ENCODE assay signal across 7 mouse cellular contexts in the genomic region with DNA sequence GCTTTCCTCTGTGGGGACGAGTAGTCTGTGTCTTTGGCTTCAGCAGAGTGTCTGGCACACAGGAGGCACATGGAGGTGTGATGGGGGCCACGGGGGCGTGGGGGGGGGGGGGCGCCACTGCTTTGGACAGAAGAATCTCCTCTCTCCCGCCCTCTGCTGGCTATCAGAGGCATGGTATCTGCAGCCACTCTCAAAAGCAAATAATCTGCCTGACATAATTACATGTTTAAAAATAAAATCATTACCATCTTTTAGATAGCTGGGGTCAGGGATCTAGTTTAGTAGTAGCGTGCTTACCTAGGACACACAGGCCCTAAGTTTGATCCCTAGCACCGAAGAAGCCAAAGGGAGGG.
A peak's percentile ranks its signal among the peaks of the same experiment; 100 is the strongest.
DNase-seq lines count a peak whose midpoint lies in the region; ATAC-seq and TF ChIP-seq lines count a peak whose summit lies in the region.

No protein-coding gene starts in this region.

- peak; percentile 52 for TF ChIP-seq CTCF in lung, embryonic 14.5 days (IDR thresholded peaks at IDR 0.05; ENCODE audit: low read depth)
- peak; percentile 62 for TF ChIP-seq CTCF in stomach, postnatal 0 days (IDR thresholded peaks at IDR 0.05; ENCODE audit: low read depth)

- no peak overlapping the region for H3K9ac ChIP-seq in kidney, embryonic 16.5 days (replicated peaks; ENCODE audit: low read length)
- peak overlapping the region; percentile 33; the same call in 1 of the 2 replicates for H3K9ac ChIP-seq in heart, embryonic 15.5 days
- no peak overlapping the region for H3K9ac ChIP-seq in lung, embryonic 14.5 days
- no peak overlapping the region for H3K9ac ChIP-seq in stomach, postnatal 0 days (ENCODE audit: low read length)

- no peaks in the 10 kb centered on the region for H3K27me3 ChIP-seq in kidney, embryonic 16.5 days (ENCODE audit: insufficient read depth, low read length)
- no peaks in the 10 kb centered on the region for H3K27me3 ChIP-seq in heart, embryonic 15.5 days
- no peaks in the 10 kb centered on the region for H3K27me3 ChIP-seq in lung, embryonic 14.5 days (ENCODE audit: insufficient read depth, low read length)
- H3K27me3 ChIP-seq in stomach, postnatal 0 days (ENCODE audit: control insufficient read depth, insufficient read depth, low read length), result no peaks in the 10 kb centered on the region

- no peaks in the 10 kb centered on the region for H3K36me3 ChIP-seq in kidney, embryonic 16.5 days (ENCODE audit: insufficient read depth, low read length)
- H3K36me3 ChIP-seq in heart, embryonic 15.5 days, result no peaks in the 10 kb centered on the region
- H3K36me3 ChIP-seq in lung, embryonic 14.5 days (ENCODE audit: insufficient read depth), result no peaks in the 10 kb centered on the region
- no peaks in the 10 kb centered on the region for H3K36me3 ChIP-seq in stomach, postnatal 0 days (ENCODE audit: control insufficient read depth, insufficient read depth, low read length)

- H3K4me2 ChIP-seq in kidney, embryonic 16.5 days (replicated peaks; ENCODE audit: low read depth, low read length), result peak overlapping the region; percentile 17; the same call in 1 of the 2 replicates
- H3K4me2 ChIP-seq in heart, embryonic 15.5 days, result peak overlapping the region; percentile 55
- peak overlapping the region; percentile 46 for H3K4me2 ChIP-seq in lung, embryonic 14.5 days
- no peak overlapping the region for H3K4me2 ChIP-seq in stomach, postnatal 0 days (replicated peaks; ENCODE audit: low read depth)

- 12% methylated on average over 4 of the region's 7 CpGs for WGBS in kidney, embryonic 16.5 days
- WGBS in heart, embryonic 15.5 days, result 4% methylated on average over 7 of the region's 7 CpGs
- WGBS in lung, embryonic 14.5 days, result 5% methylated on average over 7 of the region's 7 CpGs
- 9% methylated on average over 6 of the region's 7 CpGs for WGBS in stomach, postnatal 0 days

- peaks cover 11% of the 10 kb centered on the region for H3K4me1 ChIP-seq in kidney, embryonic 16.5 days (ENCODE audit: insufficient read depth, low read length)
- H3K4me1 ChIP-seq in heart, embryonic 15.5 days (replicated peaks), result peaks cover 37% of the 10 kb centered on the region
- H3K4me1 ChIP-seq in lung, embryonic 14.5 days (ENCODE audit: insufficient read depth), result peaks cover 5% of the 10 kb centered on the region; the same call in 1 of the 2 replicates
- no peaks in the 10 kb centered on the region for H3K4me1 ChIP-seq in stomach, postnatal 0 days (replicated peaks; ENCODE audit: control insufficient read depth, insufficient read depth)

- ATAC-seq in kidney, embryonic 16.5 days (ENCODE audit: low FRiP score, low TSS enrichment), result 0 out of 2 replicates have a peak, but pooled peaks have one; percentile 18
- no peak for ATAC-seq in heart, embryonic 15.5 days (replicated peaks; ENCODE audit: insufficient number of reproducible peaks, insufficient read depth, low FRiP score, low read depth)
- ATAC-seq in lung, embryonic 14.5 days (ENCODE audit: insufficient read depth), result no peak
- ATAC-seq in stomach, postnatal 0 days (ENCODE audit: low FRiP score, low TSS enrichment), result peak; percentile 6; the same call in 1 of the 2 replicates

- DNase-seq in kidney, adult 11 months, result no peak
- peak; percentile 49 to 70 for DNase-seq in cerebellum, postnatal 25 days
- DNase-seq in lung, embryonic 14.5 days, result peak; percentile 47
- no peak for DNase-seq in stomach, postnatal 0 days (ENCODE audit: low spot score)
- DNase-seq in spleen, adult 12 weeks (ENCODE audit: low spot score), result no peak

- H3K27ac ChIP-seq in kidney, embryonic 16.5 days (ENCODE audit: low read length), result no peak overlapping the region
- H3K27ac ChIP-seq in heart, embryonic 15.5 days, result peak overlapping the region; percentile 80
- peak overlapping the region; percentile 12; the same call in 1 of the 2 replicates for H3K27ac ChIP-seq in lung, embryonic 14.5 days (ENCODE audit: low read depth)
- no peak overlapping the region for H3K27ac ChIP-seq in stomach, postnatal 0 days (replicated peaks)

- no peak overlapping the region for H3K4me3 ChIP-seq in kidney, embryonic 16.5 days (ENCODE audit: low read length)
- peak overlapping the region; percentile 31 for H3K4me3 ChIP-seq in heart, embryonic 15.5 days
- no peak overlapping the region for H3K4me3 ChIP-seq in lung, embryonic 14.5 days (ENCODE audit: low read depth, low read length)
- H3K4me3 ChIP-seq in stomach, postnatal 0 days (ENCODE audit: low read depth, low read length), result no peak overlapping the region

- no peak for TF ChIP-seq EP300 in stomach, postnatal 0 days (optimal IDR thresholded peaks at IDR 0.05)

- no peaks in the 10 kb centered on the region for H3K9me3 ChIP-seq in kidney, embryonic 16.5 days (ENCODE audit: low read length)
- H3K9me3 ChIP-seq in heart, embryonic 15.5 days (replicated peaks), result no peaks in the 10 kb centered on the region
- H3K9me3 ChIP-seq in lung, embryonic 14.5 days (ENCODE audit: low read depth, low read length), result no peaks in the 10 kb centered on the region
- H3K9me3 ChIP-seq in stomach, postnatal 0 days (ENCODE audit: control insufficient read depth, low read length), result no peaks in the 10 kb centered on the region

Comparison
In these comparisons a context has a peak if more than half of its experiments do, and no peak if none do; other contexts are left out.
1. ATAC-seq: peak in kidney, embryonic 16.5 days (single experiment) and stomach, postnatal 0 days (single experiment); none in heart, embryonic 15.5 days (single experiment) and lung, embryonic 14.5 days (single experiment).
2. H3K27ac ChIP-seq: peak in heart, embryonic 15.5 days (single experiment) and lung, embryonic 14.5 days (single experiment); none in kidney, embryonic 16.5 days (single experiment) and stomach, postnatal 0 days (single experiment).
3. DNase-seq: peak in cerebellum, postnatal 25 days (2 of 2) and lung, embryonic 14.5 days (single experiment); none in kidney, adult 11 months (single experiment), stomach, postnatal 0 days (single experiment) and spleen, adult 12 weeks (single experiment).